Mouse (Mus musculus): ENCODE measurements around the gene Tmem37.

Tmem37 gene

GRCm38 (mm10) chr1:120093482-120094134 is 19.7 kb upstream of the Tmem37 start:
- DNase-seq (ENCODE audit: low read depth), result peak; percentile 90

- no peak for DNase-seq (ENCODE audit: low read depth)
Observed at GRCm38 (mm10) chr1:120090880-120091570, 17.2 kb upstream of the Tmem37 start.

GRCm38 (mm10) chr1:120089180-120089579 is 15.3 kb upstream of the Tmem37 start:
- no peak for DNase-seq (ENCODE audit: low read depth)

GRCm38 (mm10) chr1:120086644-120087043 is 12.8 kb upstream of the Tmem37 start:
- no peak for DNase-seq (ENCODE audit: low read depth)

GRCm38 (mm10) chr1:120085696-120086095 is 11.8 kb upstream of the Tmem37 start:
- DNase-seq (ENCODE audit: low read depth), result no peak

- no peak for DNase-seq (ENCODE audit: low read depth)
Observed at GRCm38 (mm10) chr1:120083921-120084517, 10.1 kb upstream of the Tmem37 start.

- no peak for DNase-seq (ENCODE audit: low read depth)
Observed at GRCm38 (mm10) chr1:120082957-120083585, 9.2 kb upstream of the Tmem37 start.

GRCm38 (mm10) chr1:120080632-120081031 is 6.8 kb upstream of the Tmem37 start:
- DNase-seq (ENCODE audit: low read depth), result no peak

- DNase-seq (ENCODE audit: low read depth), result no peak
Observed at GRCm38 (mm10) chr1:120077746-120078410, 4.0 kb upstream of the Tmem37 start.

- DNase-seq (ENCODE audit: low read depth), result no peak
Observed at GRCm38 (mm10) chr1:120075507-120075906, 1.6 kb upstream of the Tmem37 start.

- DNase-seq (ENCODE audit: low read depth), result no peak
Observed at GRCm38 (mm10) chr1:120074931-120075330, 1.1 kb upstream of the Tmem37 start.

- no peak for DNase-seq (ENCODE audit: low read depth)
Observed at GRCm38 (mm10) chr1:120074307-120074702, 431 bp upstream of the Tmem37 start.

GRCm38 (mm10) chr1:120072900-120073299 is 974 bp downstream of the Tmem37 start:
- DNase-seq (ENCODE audit: low read depth), result no peak

- no peak for DNase-seq (ENCODE audit: low read depth)
Observed at GRCm38 (mm10) chr1:120071133-120071532, 2.7 kb downstream of the Tmem37 start.

- no peak for DNase-seq (ENCODE audit: low read depth)
Observed at GRCm38 (mm10) chr1:120070168-120070567, 3.7 kb downstream of the Tmem37 start.

- DNase-seq (ENCODE audit: low read depth), result no peak
Observed at GRCm38 (mm10) chr1:120069120-120069519, 4.8 kb downstream of the Tmem37 start.

GRCm38 (mm10) chr1:120066625-120067024 is 7.2 kb downstream of the Tmem37 start:
- DNase-seq (ENCODE audit: low read depth), result no peak

- DNase-seq (ENCODE audit: low read depth), result no peak
Observed at GRCm38 (mm10) chr1:120066159-120066558, 7.7 kb downstream of the Tmem37 start.

GRCm38 (mm10) chr1:120064036-120064682 is 9.7 kb downstream of the Tmem37 start:
- DNase-seq (ENCODE audit: low read depth), result no peak

GRCm38 (mm10) chr1:120062231-120062630 is 11.6 kb downstream of the Tmem37 start:
- DNase-seq (ENCODE audit: low read depth), result no peak

- no peak for DNase-seq (ENCODE audit: low read depth)
Observed at GRCm38 (mm10) chr1:120060687-120061086, 13.2 kb downstream of the Tmem37 start.
